Mouse (Mus musculus) CD4-positive, CD25-positive, alpha-beta regulatory T cell, adult 2 months (primary cell): ENCODE data around the gene Stim2.

Experiments
- DNase-seq: peaks from one replicate; pipeline ENCODE4 v3.0.0-alpha.2; 2012; ENCODE audit warnings: low read depth, low spot score

The Stim2 gene

GRCm38 (mm10) chr5:53998146-53998742, at the start of gene Stim2:
Gene Stim2, plus strand, starts transcription at chr5:53998499.
- DNase-seq, result peak; percentile 96

GRCm38 (mm10) chr5:53948606-53949266, 49.6 kb upstream of the Stim2 start:
- peak; percentile 41 for DNase-seq

GRCm38 (mm10) chr5:53950189-53950588, 48.1 kb upstream of the Stim2 start:
- no peak for DNase-seq

- DNase-seq, result no peak
Observed at GRCm38 (mm10) chr5:53953216-53953615, 45.1 kb upstream of the Stim2 start.

- no peak for DNase-seq
Observed at GRCm38 (mm10) chr5:53953797-53954196, 44.5 kb upstream of the Stim2 start.

GRCm38 (mm10) chr5:53955966-53956365, 42.3 kb upstream of the Stim2 start:
- DNase-seq, result no peak

GRCm38 (mm10) chr5:53956396-53957314, 41.6 kb upstream of the Stim2 start:
- no peak for DNase-seq

GRCm38 (mm10) chr5:53957348-53957747, 41.0 kb upstream of the Stim2 start:
- no peak for DNase-seq

GRCm38 (mm10) chr5:53961229-53961628, 37.1 kb upstream of the Stim2 start:
- DNase-seq, result no peak

- no peak for DNase-seq
Observed at GRCm38 (mm10) chr5:53961830-53962515, 36.3 kb upstream of the Stim2 start.

GRCm38 (mm10) chr5:53965656-53966055, 32.6 kb upstream of the Stim2 start:
- DNase-seq, result no peak

GRCm38 (mm10) chr5:53967560-53967959, 30.7 kb upstream of the Stim2 start:
- DNase-seq, result no peak

- no peak for DNase-seq
Observed at GRCm38 (mm10) chr5:53970178-53970577, 28.1 kb upstream of the Stim2 start.

GRCm38 (mm10) chr5:53971201-53971600, 27.1 kb upstream of the Stim2 start:
- no peak for DNase-seq

GRCm38 (mm10) chr5:53972905-53973304, 25.4 kb upstream of the Stim2 start:
- DNase-seq, result no peak

- DNase-seq, result no peak
Observed at GRCm38 (mm10) chr5:53976497-53976896, 21.8 kb upstream of the Stim2 start.

GRCm38 (mm10) chr5:53977060-53977459, 21.2 kb upstream of the Stim2 start:
- no peak for DNase-seq

- no peak for DNase-seq
Observed at GRCm38 (mm10) chr5:53983358-53983757, 14.9 kb upstream of the Stim2 start.

- DNase-seq, result no peak
Observed at GRCm38 (mm10) chr5:53985632-53986031, 12.7 kb upstream of the Stim2 start.

GRCm38 (mm10) chr5:53987496-53987895, 10.8 kb upstream of the Stim2 start:
- DNase-seq, result no peak

- DNase-seq, result no peak
Observed at GRCm38 (mm10) chr5:53988053-53988452, 10.2 kb upstream of the Stim2 start.

GRCm38 (mm10) chr5:53992616-53993015, 5.7 kb upstream of the Stim2 start:
- DNase-seq, result no peak
